Mouse (Mus musculus) cortical plate, adult 2 months (tissue): Measurements from ENCODE around the gene Il17re.

Source experiments
- CTCF ChIP-seq: fragments of 200-500 bp; IDR thresholded peaks from 2 replicates; pipeline ENCODE4 v1.5.1; 2011; ENCODE audit warnings: mild to moderate bottlenecking, control low read depth, low read length; ENCODE audit not compliant: insufficient read depth; ENCODE audit errors: extremely low read depth
- POLR2A ChIP-seq: fragments of 200-500 bp; IDR thresholded peaks from 2 replicates; pipeline ENCODE4 v1.6.1; 2011; ENCODE audit warnings: mild to moderate bottlenecking, low read length, control low read depth; ENCODE audit not compliant: insufficient read depth; ENCODE audit errors: extremely low read depth

DNA sequence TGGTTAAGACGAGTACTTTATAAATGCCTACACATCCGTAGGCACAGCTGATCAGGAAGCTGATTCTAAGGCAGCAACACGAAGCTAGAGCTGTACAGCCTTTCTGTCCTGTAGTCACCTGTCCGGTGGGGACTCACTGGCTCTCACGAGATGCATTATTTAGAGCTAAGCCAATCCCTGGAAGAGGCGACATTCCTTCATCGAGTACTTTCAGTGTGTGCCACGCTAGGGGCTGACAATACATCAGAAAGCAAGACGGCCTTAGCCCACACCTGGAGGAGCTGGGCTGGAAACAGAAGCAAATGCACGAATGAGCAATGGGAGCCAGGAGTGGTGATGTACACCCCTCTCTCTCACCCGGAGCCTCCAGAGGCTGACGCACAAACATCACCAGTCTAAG is 21.1 kb upstream of the Il17re start:
- TF ChIP-seq POLR2A (no peak), CTCF (no peak)
